Mouse (Mus musculus) monocyte, adult 2 months (primary cell): ENCODE measurements around the gene Faim2.

Source experiments
- DNase-seq, 2 experiments: peaks; one replicate each; pipeline ENCODE4 v3.0.0; 2022; ENCODE audit warnings: low spot score in 2 of 2, low read depth in 1 of 2

Gene Faim2

GRCm38 (mm10) chr15:99509840-99510239 is 18.1 kb downstream of the Faim2 start:
- no peak for DNase-seq

GRCm38 (mm10) chr15:99505324-99506095 is 22.5 kb downstream of the Faim2 start:
- no peak for DNase-seq

DNA sequence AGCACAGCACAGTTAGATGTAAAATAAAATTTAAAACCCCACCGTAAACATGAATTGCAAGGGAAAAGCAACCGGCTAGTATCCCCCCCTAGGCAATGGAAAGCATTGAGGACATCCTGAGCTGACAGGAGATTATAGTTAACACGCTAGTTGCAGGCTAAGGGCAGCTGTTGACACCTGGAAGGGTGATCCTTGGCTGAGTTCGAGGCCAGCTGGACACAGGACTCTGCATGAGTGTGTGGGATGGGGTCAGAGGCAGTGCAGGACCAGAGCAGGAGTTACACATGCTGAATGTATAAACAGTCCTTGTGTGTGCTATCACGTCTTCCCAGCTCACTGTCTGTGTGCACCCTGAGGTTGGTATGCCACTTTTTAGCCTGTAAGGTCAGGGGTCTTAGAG is 24.7 kb downstream of the Faim2 start:
- no peak for DNase-seq

- DNase-seq = no peak
Measured at GRCm38 (mm10) chr15:99502311-99502831, 25.6 kb downstream of the Faim2 start.

DNA sequence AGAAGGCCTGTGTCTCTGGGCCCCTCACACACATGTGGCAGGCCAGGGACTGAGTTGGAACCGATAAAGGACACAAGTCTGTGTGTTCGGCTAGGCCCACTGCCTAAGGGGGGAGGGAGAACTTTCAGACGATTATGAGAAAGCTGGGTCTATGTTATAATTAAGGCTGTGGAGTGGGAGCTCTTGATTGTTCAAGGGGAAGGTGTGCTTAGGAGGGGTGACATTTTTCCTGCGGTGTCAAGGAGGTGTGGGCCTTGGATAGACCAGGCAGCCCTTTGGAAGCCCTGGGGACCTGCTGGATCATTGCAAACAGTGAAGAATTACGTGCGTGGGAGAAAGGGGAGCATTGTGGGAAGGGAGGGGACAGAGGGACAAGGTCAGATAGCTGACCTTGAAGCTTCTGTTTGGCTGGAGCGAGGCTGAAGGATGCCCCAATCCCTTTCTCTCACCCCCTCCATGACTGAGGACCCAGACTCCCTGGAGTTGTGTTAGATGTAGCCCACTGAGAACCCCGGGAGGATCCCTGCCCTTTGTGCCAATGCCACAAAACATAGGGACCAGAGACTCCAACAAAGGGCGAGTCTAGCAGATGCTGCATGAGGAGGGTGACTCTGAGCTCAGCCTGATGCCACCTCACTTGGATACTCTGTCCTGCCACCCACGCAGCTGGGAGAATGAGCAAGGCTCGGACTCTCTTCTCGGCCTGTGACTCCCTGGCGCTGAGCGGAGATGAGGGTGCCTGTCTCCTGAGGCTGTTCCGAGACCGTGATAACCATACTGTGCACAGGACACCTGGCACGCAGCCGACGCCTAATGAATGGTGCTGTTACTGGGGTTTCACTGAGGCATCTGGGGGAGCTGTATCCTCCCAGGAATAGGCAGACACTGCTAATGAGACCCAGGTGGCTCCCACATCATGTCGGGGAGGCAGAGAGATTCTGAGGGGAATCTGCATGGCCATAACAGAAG is 26.4 kb downstream of the Faim2 start:
- no peak for DNase-seq

- no peak for DNase-seq
Measured at GRCm38 (mm10) chr15:99500320-99500719, 27.6 kb downstream of the Faim2 start.

DNA sequence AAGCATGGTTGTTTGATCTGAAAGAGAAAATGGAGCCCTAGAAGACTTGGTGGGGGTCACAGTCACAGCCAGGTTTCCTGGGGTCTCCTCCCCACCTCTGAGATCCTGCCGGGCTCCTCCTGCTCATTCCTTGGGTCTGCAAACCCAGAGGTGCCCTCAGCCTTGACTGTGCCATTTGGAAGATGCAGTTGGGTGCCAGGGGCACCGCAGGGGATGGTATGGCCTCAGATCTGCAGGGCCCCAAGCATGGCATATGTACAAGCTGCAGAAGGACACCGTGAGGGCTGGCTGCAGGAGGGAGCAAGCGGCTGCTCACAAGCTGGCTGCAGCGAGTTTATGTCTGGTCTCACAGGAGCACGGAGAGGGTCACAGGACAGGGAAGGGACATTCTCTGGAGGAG is 28.2 kb downstream of the Faim2 start:
- no peak for DNase-seq

DNA sequence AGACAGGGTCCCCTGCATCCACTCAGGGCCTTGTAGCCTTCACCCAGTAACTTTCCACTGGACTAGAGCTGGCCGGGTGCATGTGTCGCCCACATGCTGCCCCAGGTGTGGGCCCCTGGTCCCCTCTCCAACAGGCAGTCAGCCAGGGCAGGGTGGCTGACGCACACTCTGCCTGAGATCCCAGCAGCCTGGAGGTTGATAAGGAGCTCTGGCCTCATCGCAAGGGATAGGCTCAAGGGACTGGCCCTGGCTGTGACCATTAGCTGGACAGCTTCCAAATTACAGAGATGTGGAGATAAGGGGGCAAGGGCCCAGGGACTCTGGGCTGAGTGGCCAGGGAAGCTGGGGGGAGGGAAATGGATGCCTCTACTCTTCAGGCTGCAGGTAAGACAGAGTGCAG is 29.2 kb downstream of the Faim2 start:
- no peak for DNase-seq

- DNase-seq = no peak
Measured at GRCm38 (mm10) chr15:99498356-99498755, 29.6 kb downstream of the Faim2 start.

DNA sequence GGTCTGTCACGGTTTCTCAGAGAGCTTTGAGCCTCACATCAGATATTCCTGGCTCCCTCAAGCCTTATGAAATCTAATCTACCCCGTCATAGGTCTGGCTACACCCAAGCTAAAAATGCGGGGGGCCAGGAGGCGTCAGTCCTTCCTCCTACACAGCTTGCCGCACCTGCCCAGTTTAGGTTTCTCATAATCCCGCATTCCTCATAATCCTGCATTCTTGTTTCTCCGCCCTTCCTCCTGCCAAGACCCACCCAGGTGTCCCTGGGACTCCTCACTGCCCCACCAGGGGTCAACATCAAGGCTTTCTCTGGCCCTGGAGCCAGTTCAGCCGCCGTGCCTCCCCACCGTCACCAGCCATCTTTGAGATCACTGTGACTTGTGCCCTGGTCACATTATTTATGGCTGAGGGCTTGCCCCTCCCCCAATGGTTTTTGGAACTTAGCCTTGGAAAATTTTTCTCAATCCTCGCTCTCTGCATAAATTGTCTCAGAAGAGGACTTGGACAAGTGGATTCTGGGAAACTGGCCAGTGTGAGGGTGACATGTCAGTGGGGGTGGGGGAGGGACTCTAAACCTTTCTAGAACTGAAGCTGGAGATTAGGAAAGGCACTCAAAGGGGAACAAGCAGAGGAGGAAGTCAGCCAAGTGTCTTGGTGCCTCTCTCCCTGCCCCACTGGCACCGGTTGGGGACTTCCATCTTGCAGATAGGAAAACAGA is 30.3 kb downstream of the Faim2 start:
- peak in 1 of 2 experiments; percentile 21 for DNase-seq

- no peak for DNase-seq
Measured at GRCm38 (mm10) chr15:99497061-99497460, 30.9 kb downstream of the Faim2 start.

DNA sequence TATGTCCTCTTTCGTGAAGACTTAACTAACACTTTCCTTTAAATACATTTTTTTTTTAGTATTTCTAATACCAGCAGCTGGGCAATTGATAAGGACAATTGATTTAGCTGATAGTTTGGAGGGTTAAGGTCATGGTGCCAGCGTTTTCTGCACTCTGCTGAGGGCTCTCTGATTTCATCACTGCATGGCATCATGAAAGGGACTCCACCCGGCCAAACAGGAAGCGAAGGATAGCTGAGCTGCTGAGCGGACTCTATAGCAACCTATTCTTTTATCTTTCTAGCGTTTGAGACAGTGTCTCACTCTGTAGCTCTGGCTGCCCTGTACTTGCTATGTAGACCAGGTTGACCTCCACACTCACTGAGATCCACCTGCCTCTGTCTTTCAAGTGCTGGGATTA is 43.2 kb downstream of the Faim2 start:
- no peak for DNase-seq

DNA sequence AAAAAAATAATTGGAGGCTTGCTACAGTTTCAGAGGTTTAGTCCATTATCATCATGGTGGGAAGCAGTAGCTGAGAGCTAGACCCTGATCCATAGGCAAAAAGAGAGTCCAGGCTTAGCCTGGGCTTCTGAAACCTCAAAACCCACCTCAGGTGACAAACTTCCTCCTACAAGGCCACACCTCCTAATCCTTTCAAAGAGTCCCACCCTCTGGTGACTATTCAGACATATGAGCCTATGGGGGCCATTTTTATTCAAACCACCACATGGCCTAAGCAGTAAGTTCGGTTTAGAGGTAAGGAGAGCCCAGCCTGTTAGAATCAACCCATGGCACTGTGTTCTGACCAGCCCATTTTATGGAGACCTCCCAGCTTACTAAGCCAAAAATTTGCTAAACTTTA is 52.2 kb downstream of the Faim2 start:
- DNase-seq = no peak

DNA sequence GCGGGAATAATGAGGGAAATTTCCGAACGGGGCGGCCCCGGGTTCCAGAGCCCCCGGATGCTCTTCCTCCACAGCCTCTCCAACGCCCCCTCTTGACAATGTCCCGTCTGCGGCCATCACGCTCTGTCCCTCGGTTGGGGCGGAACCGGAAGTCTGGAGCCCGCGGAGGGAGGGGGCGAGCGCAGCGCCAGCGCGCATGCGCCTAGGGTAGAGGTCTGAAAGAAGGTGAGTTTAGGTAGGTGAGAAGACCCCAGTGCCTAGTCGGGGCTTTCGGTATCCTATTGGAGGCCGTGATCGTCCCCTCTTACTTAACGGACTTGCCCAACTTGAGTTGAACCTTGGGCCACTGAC is 53.4 kb downstream of the Faim2 start, which contains the start of gene Bcdin3d:
TSS of gene Bcdin3d (minus strand) at position 155 of the 351 bp plus-strand sequence.
- peak in 1 of 2 experiments; percentile 72 for DNase-seq

DNA sequence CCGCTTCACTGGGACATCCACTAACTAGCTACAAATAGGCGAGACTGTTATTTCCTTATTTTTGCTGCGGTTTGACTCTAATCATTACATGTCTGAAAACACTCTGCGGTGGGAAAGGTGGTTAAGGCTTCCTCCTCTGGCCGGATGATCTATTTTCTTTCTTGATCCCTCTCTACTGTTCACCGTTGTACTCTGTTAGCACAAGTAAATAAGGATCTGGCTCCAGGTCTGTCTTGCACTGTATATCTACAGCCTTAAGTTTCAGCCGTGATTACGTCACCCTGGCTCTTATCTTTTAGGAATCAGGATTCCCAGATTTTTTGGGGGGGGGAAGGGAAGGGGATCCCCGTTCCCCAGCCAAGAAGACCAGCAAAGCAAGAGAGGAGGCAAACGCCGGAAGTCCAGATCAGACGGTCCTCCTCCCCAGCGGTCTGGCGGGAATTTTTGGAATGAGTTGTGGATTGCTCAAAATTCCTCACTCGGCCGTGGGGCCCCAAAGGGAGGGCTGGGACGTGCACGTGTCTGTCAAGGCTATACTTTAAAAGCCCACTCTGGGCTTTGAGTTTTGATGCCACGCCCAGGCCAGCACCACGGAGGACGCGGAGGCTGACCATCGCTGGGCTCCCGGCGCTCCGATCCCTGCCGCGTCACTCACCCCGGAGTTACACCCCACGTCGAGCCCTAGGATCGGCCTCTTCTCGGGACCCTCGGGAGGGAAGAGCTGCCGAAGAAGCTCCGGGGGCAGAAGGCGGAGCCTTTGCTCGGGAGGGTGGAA is 54.0 kb downstream of the Faim2 start:
- DNase-seq = no peak

DNA sequence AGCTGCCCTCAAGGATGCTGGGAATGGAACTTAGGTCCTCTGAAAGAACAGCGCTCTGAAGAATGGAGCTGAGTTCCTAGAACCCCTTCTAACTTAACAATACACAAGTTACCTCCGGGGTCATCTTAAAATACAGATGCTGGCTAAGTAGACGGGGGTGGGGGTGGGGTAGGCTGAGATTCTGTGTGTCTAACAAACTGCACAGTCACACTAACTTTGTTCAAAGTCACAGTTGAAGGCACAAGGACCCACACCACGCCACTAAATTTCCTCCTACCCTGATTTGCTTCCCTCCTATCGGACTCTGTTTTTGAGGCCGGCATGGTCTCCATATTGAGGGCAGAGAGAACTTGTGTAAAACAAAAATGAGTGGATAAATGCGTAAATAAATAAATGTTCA is 55.0 kb downstream of the Faim2 start:
- no peak for DNase-seq

DNA sequence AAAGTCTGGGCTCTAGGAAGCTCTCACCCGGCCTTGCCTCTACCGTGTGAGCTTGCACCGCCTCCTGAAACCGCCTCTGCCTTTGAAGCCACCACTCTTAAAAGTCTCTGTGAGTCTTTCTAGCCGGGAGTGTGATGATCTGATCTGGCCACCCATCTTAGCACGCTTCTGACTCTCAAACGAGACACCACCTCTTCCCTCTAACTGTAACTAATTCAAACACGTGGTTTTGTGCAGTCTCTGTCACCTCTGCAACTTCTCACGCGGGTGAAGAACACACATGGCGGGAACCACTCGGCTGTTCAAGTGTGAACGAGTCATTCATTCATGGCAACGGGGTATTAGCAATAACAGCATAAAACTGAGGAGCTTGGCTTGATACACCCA is 56.3 kb downstream of the Faim2 start:
- DNase-seq = no peak

DNA sequence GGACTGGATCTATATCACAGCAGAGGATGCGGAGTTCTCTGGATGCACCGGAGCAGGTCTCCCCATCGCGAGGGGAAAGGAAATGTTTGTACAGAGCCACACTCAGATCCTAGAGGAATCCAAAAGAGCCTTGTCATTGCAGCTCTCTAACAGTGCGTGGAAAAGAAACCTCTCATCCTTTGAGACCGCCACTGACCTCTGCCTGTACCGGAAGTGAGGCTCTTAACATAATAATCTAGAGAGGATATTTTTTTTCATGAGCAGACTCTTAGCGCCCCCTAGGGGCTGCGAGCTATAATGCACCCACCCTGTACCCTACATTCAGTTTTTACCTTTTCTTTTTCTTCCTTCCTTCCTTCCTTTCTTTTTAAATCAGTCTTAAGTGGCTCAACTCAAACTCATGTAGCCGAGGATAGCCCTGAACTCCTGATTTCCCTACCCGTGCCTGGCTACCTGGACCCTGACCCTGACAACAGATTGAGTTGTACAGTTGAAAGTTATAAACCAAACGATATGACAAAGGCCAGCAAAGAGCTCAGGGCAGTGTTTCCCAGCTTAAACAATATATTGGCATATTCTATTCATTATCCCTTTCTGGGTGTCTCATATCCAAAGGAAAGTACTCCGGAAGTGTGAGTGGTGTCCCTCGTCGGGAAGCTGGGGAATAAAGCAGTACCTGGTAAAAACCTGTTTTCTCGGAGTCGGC is 56.8 kb downstream of the Faim2 start:
- no peak for DNase-seq

- DNase-seq = no peak
Measured at GRCm38 (mm10) chr15:99470224-99470761, 57.7 kb downstream of the Faim2 start.

DNA sequence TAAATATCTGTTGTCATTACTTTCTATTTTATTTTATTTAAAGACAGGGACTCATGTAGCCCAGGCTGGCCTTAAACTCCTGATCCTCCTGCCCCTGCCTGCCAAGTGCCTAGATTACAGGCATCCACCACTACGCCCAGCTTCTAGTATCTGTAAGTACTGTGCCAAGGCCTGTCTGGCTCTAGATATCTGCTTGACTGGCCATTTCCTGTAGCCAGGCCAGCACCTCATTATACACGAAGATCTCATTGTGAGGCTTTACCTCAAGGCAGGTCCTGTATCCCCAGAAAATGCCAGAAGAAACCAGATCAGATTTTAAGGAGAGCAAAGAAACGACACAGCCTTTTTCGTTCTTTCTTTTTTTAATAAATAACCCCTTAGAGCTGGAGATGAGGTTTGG is 58.2 kb downstream of the Faim2 start:
- DNase-seq = no peak
